Mouse (Mus musculus): Measurements from ENCODE around the gene Gm21905. TPM values are rescaled to one million over a fixed set of nuclear protein-coding genes. Genes with fewer than 3 reads are reported as not detected.

Gene Gm21905
- polyA plus RNA-seq, 1 experiment from 2014 or later, result not detected

GRCm38 (mm10) chr5:67931623-67932022, 14.6 kb downstream of the Gm21905 start:
- Histone ChIP-seq H3K27ac (no peak overlapping the region), H3K27me3 (no peaks in the 10 kb centered on the region), H3K4me3 (no peak overlapping the region), H3K36me3 (no peaks in the 10 kb centered on the region), H3K9ac (no peak overlapping the region), H3K4me2 (no peak overlapping the region), H3K4me1 (no peaks in the 10 kb centered on the region), H3K9me3 (no peaks in the 10 kb centered on the region)
- WGBS, result 81% methylated on average over 2 of the region's 2 CpGs
- ATAC-seq (ENCODE audit: insufficient number of reproducible peaks, insufficient read depth, low FRiP score, low TSS enrichment, low read depth), result no peak

GRCm38 (mm10) chr5:67930584-67930983, 15.6 kb downstream of the Gm21905 start:
- 51% methylated on average over 4 of the region's 4 CpGs for WGBS
- Histone ChIP-seq H3K4me3 (no peak overlapping the region), H3K9ac (no peak overlapping the region), H3K4me1 (no peaks in the 10 kb centered on the region), H3K9me3 (no peaks in the 10 kb centered on the region), H3K27ac (no peak overlapping the region), H3K36me3 (no peaks in the 10 kb centered on the region), H3K4me2 (no peak overlapping the region), H3K27me3 (no peaks in the 10 kb centered on the region)
- ATAC-seq (ENCODE audit: insufficient number of reproducible peaks, insufficient read depth, low FRiP score, low TSS enrichment, low read depth), result no peak

GRCm38 (mm10) chr5:67904555-67904954, 41.7 kb downstream of the Gm21905 start:
- no peak overlapping the region for H3K27ac ChIP-seq
- H3K4me2 ChIP-seq, result no peak overlapping the region
- H3K9me3 ChIP-seq, result no peaks in the 10 kb centered on the region
- no peaks in the 10 kb centered on the region for H3K4me1 ChIP-seq
- ATAC-seq (ENCODE audit: insufficient number of reproducible peaks, insufficient read depth, low FRiP score, low TSS enrichment, low read depth), result no peak
- H3K27me3 ChIP-seq, result no peaks in the 10 kb centered on the region
- H3K36me3 ChIP-seq, result no peaks in the 10 kb centered on the region
- no peak overlapping the region for H3K9ac ChIP-seq
- H3K4me3 ChIP-seq, result no peak overlapping the region
- WGBS, result 56% methylated on average over 2 of the region's 2 CpGs

GRCm38 (mm10) chr5:67898921-67899320, 47.3 kb downstream of the Gm21905 start:
- H3K4me3 ChIP-seq, result no peak overlapping the region
- no peaks in the 10 kb centered on the region for H3K9me3 ChIP-seq
- no peaks in the 10 kb centered on the region for H3K36me3 ChIP-seq
- no peak overlapping the region for H3K9ac ChIP-seq
- no peak for ATAC-seq (ENCODE audit: insufficient number of reproducible peaks, insufficient read depth, low FRiP score, low TSS enrichment, low read depth)
- H3K27ac ChIP-seq, result no peak overlapping the region
- H3K4me1 ChIP-seq, result no peaks in the 10 kb centered on the region
- H3K4me2 ChIP-seq, result no peak overlapping the region
- H3K27me3 ChIP-seq, result no peaks in the 10 kb centered on the region
- 88% methylated on average over 1 of the region's 1 CpGs for whole genome bisulfite sequencing

GRCm38 (mm10) chr5:67884422-67885210, 61.6 kb downstream of the Gm21905 start:
- no peak overlapping the region for H3K9ac ChIP-seq
- H3K27ac ChIP-seq, result no peak overlapping the region
- 62% methylated on average over 9 of the region's 9 CpGs for WGBS
- no peaks in the 10 kb centered on the region for H3K9me3 ChIP-seq
- no peaks in the 10 kb centered on the region for H3K4me1 ChIP-seq
- no peak overlapping the region for H3K4me3 ChIP-seq
- ATAC-seq (ENCODE audit: insufficient number of reproducible peaks, insufficient read depth, low FRiP score, low TSS enrichment, low read depth), result no peak
- no peak overlapping the region for H3K4me2 ChIP-seq
- H3K36me3 ChIP-seq, result no peaks in the 10 kb centered on the region
- no peaks in the 10 kb centered on the region for H3K27me3 ChIP-seq

GRCm38 (mm10) chr5:67883564-67884171, 62.6 kb downstream of the Gm21905 start:
- ATAC-seq (ENCODE audit: insufficient number of reproducible peaks, insufficient read depth, low FRiP score, low TSS enrichment, low read depth), result no peak
- H3K9me3 ChIP-seq, result no peaks in the 10 kb centered on the region
- WGBS, result 56% methylated on average over 1 of the region's 1 CpGs

More at GRCm38 (mm10) chr5:67883564-67884171, 62.6 kb downstream of the Gm21905 start:
- Histone ChIP-seq H3K4me1 (no peaks in the 10 kb centered on the region), H3K4me2 (no peak overlapping the region), H3K36me3 (no peaks in the 10 kb centered on the region), H3K9ac (no peak overlapping the region), H3K27ac (no peak overlapping the region), H3K27me3 (no peaks in the 10 kb centered on the region), H3K4me3 (no peak overlapping the region)

Other genes starting within 250 kb of the Gm21905 start
- 4.3 and 6.4 TPM in 2 replicates for gene Atp8a1, start 99.0 kb downstream of the Gm21905 start, polyA plus RNA-seq (2015; fragmentation: Nextera tagmentation; extraction: Ambion mirVana)
- not detected in 2 replicates for gene Gm5108, start 4.8 kb downstream of the Gm21905 start, polyA plus RNA-seq (2015; fragmentation: Nextera tagmentation; extraction: Ambion mirVana)
- gene Grxcr1, start 85.4 kb upstream of the Gm21905 start, polyA plus RNA-seq (2015; fragmentation: Nextera tagmentation; extraction: Ambion mirVana), result not detected in 2 replicates